Mouse (Mus musculus) effector memory CD4-positive, alpha-beta T cell, adult 5 months (primary cell): ENCODE results near the gene Cltrn. TPM values are rescaled to one million over a fixed set of nuclear protein-coding genes. Genes with fewer than 3 reads are reported as not detected.

Experiments
- polyA plus RNA-seq: library from polyadenylated mRNA; unstranded; fragments of 100-300 nt; shearing (Covaris generic); gene quantifications from one replicate; pipeline ENCODE4 v1.2.1, GENCODE M21; 2017

Cltrn gene
- polyA plus RNA-seq, result not detected

DNA sequence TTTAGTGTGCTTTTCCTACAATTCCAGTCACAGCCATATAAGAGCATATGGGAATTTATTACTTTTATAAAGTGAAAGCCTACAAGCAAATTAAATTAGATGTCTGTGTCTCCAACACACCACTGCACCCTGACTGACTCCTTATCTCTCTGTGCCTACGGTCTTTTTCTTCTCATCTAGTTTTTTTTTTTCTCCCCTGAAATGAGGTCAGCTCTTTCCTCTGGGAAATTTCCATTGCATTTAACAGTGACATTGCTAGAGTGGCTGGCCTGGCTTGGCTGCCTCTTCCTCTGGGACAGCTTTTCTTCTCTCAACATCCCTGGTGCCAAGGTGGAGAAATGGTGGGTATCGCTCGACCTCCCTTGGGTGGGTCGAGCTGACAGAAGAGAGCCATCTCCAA, at the start of gene Cltrn:
Cltrn (plus strand) TSS at position 249 of the 400 bp plus-strand sequence.

DNA sequence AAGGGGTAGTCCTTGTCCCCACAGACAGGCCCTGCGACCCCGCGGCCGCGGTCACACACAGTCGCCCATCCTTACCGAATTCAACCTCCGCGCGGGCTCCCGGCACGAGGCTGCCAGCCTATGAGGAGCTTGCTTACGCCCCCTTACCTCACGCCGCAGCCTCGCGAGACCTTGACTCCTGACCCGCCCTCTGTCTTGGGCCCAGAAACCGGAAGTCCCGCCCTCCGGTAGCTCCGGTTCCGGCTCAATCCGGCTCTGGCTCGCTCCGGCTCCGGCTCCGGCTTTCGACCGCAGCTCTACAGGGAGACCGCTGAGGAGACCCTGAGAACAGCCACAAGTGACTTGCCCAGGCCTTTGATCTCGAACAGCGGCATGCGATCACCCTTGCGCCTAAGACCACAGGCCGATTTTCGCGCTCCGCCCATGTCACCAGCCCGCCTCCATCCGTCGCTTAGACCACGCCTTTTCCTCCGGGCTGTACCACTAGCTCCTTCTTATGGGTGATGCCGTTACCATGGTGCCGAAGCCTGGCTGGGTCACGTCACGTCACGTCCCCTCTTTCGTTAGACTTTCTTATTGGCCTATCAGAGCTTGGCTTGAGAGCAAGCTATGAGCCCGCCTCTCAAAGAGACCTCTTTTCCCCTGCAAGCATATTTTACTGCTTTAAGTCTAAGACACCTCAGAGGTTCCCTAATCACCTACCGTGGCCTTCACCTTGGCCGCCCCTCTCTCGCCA, 12.4 kb upstream of the Cltrn start, which contains the start of gene Siah1b:
Siah1b (minus strand) TSS at position 454 of the 736 bp plus-strand sequence.

DNA sequence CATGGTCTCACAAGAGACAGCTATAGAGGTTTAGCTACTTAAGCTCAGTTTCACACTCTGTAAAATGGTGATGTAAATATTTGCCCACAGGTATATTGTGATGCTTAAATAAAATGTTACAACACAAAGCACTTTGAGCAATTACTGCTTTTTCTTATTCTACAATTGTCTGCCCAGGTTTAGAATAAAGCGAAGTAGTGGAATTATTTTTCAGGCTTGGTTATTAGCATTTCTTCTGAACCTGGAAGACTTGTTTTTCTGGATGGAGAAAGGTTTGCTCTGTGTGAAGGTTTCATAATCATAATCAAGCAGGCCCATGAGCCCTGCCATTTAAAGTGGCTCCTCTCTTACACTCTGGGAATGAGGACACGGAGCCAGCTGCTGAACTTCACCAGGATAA, 50.4 kb downstream of the Cltrn start, which contains the start of gene Ace2:
Ace2 (plus strand) TSS at position 301 of the 400 bp plus-strand sequence.

Other genes starting within 250 kb of the Cltrn start
- gene Ap1s2, start 179.8 kb upstream of the Cltrn start, polyA plus RNA-seq, result 33.9 TPM
- 110 TPM for gene Zrsr2, start 130.2 kb upstream of the Cltrn start, polyA plus RNA-seq
- gene Car5b, start 60.8 kb upstream of the Cltrn start, polyA plus RNA-seq, result 5.1 TPM
- 6.0 TPM for gene Siah1b, start 12.3 kb upstream of the Cltrn start, polyA plus RNA-seq
- gene Ace2, start 50.5 kb downstream of the Cltrn start, polyA plus RNA-seq, result not detected
- not detected for gene Bmx, start 169.4 kb downstream of the Cltrn start, polyA plus RNA-seq
- not detected for gene Pir, start 180.5 kb downstream of the Cltrn start, polyA plus RNA-seq